Mouse (Mus musculus) embryonic facial prominence, embryonic 14.5 days (tissue): ENCODE measurements at regions not wholly inside any gene's neighbourhood (a gene's known extent, or its start where the extent isn't known, plus 50 kb on each side); places are given as distances from the start of the nearest gene placed in this dataset.

Source experiments
- ATAC-seq: fragments of 200-750 bp; cut with Nextera tagmentation; 2 replicates; pipeline ENCODE4 v1.8.0; 2017; ENCODE audit warnings: low read depth, moderate number of reproducible peaks, moderate TSS enrichment
- DNase-seq: peaks from one replicate; pipeline ENCODE4 v3.0.0-alpha.2; 2015; ENCODE audit warnings: low spot score
- H3K27ac ChIP-seq: fragments of 300-500 bp; sonication (generic); replicated peaks from 2 replicates; pipeline ENCODE4 v1.5.1; 2014; ENCODE audit warnings: low read depth, mild to moderate bottlenecking, low read length, moderate library complexity
- H3K27me3 ChIP-seq: fragments of 300-500 bp; sonication (generic); replicated peaks from 2 replicates; pipeline ENCODE4 v1.6.1; 2014; ENCODE audit warnings: low read length; ENCODE audit not compliant: control insufficient read depth, insufficient read depth
- H3K36me3 ChIP-seq: fragments of 300-500 bp; sonication (generic); 2 replicates; pipeline ENCODE4 v1.6.1; 2014; ENCODE audit warnings: low read length, mixed read lengths; ENCODE audit not compliant: control insufficient read depth, insufficient read depth
- H3K4me1 ChIP-seq: fragments of 300-500 bp; sonication (generic); 2 replicates; pipeline ENCODE4 v1.6.1; 2014; ENCODE audit warnings: antibody characterized with exemption, low read length; ENCODE audit not compliant: control insufficient read depth, insufficient read depth
- H3K4me2 ChIP-seq: fragments of 300-500 bp; sonication (generic); 2 replicates; pipeline ENCODE4 v1.6.1; 2014; ENCODE audit warnings: low read depth, mild to moderate bottlenecking, low read length, moderate library complexity, mixed read lengths
- H3K4me3 ChIP-seq: fragments of 300-500 bp; sonication (generic); 2 replicates; pipeline ENCODE4 v1.5.1; 2014; ENCODE audit warnings: low read depth, mild to moderate bottlenecking, low read length
- H3K9ac ChIP-seq: fragments of 300-500 bp; sonication (generic); 2 replicates; pipeline ENCODE4 v1.6.1; 2014; ENCODE audit warnings: low read depth, mild to moderate bottlenecking, low read length, moderate library complexity, mixed read lengths
- H3K9me3 ChIP-seq: fragments of 300-500 bp; sonication (generic); 2 replicates; pipeline ENCODE4 v1.6.1; 2016; ENCODE audit warnings: low read length; ENCODE audit not compliant: control insufficient read depth
- WGBS: fragments of 180-500 bp; shearing (Covaris S2); extraction: QIAGEN DNeasy Blood & Tissue Kit; methylation state at CpG from one replicate; pipeline ENCODE4 v1.1.7; 2014; 5-methylcytosine and 5-hydroxymethylcytosine counted together

DNA sequence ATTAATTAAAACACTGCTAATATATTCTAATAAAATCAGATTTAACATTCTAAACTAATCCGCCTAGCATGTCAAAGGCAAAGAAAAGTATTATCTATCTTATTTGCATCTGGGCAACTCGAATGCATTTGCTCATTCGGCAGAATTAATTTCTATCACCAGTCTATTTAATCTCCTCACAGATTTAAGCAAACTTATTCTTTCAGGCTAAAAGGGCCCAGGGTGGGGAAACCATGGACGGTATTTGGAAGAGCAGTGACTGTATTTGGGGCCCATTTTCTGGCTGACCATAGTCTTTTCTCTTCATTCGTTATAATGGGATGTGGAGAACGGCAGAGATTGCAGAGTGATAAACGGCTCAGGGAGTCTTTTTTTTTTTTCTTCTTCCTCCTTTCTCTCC lies 423.5 kb upstream of the Ubash3b start:
- Histone ChIP-seq H3K4me1 (peaks cover 28% of the 10 kb centered on the region), H3K9ac (peak overlapping the region; percentile 96), H3K27me3 (no peaks in the 10 kb centered on the region), H3K4me2 (peak overlapping the region; percentile 73), H3K36me3 (peaks cover 42% of the 10 kb centered on the region), H3K27ac (peak overlapping the region; percentile 100), H3K4me3 (peak overlapping the region; percentile 77), H3K9me3 (no peaks in the 10 kb centered on the region)
- ATAC-seq (no peak), DNase-seq (no peak)
- 10% methylated on average over 7 of the region's 7 CpGs for WGBS

DNA sequence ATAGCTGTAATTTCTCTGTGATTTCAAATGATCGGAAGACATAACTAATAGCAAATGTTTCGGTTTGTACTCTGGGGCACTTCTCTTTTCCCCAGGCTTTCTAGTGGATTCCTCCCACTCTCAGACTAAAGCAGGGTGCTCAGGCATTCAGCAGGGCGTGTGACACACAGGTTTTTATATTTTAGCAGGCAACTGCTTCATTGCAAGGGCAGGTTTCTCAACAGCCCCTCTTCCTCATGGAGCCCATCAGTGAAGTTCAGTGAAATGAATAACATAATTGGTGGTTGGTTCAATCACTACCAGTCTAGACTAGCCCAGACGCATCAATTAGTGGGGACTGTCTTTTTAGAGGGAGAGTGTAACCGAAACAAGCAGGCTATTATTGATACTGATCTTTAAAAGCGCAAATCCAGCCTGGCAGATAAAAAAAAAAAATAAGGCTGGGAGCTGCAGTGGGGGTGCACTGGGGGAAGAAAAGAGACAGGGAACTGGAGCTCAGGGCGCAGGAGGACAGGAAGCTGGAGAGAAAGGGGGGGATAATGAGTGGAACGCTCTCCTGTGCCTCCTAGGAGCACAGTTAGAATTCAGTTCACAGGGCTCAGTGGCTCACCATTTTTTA lies 422.3 kb upstream of the Ubash3b start:
- Histone ChIP-seq H3K4me3 (peak overlapping the region; percentile 77), H3K27ac (peak overlapping the region; percentile 100), H3K4me1 (peaks cover 20% of the 10 kb centered on the region), H3K4me2 (peak overlapping the region; percentile 73), H3K9ac (peak overlapping the region; percentile 96), H3K27me3 (no peaks in the 10 kb centered on the region), H3K9me3 (no peaks in the 10 kb centered on the region), H3K36me3 (peaks cover 31% of the 10 kb centered on the region)
- ATAC-seq (peak; percentile 20; the same call in 1 of the 2 replicates), DNase-seq (peak; percentile 85)
- 6% methylated on average over 8 of the region's 8 CpGs for WGBS

DNA sequence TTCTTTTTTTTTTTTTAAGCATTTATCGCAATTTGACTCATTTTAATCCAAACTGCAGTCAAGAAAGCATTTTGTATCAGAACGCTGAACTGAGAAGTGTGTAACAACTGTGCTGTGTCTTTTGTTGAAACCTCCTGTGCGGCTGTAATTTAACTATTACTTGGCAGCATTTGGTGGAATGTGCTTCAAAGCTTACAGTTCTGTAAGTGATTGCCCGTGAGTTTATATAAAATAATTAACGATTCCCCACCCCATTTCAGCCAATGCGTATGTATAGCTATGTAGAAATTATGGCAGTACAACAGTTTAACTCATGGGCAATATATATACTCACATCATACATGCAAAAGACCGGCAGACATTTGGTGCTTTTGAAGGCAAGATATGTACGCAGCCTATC lies 421.8 kb upstream of the Ubash3b start:
- Histone ChIP-seq H3K9ac (peak overlapping the region; percentile 96), H3K4me3 (peak overlapping the region; percentile 77), H3K9me3 (no peaks in the 10 kb centered on the region), H3K27me3 (no peaks in the 10 kb centered on the region), H3K27ac (peak overlapping the region; percentile 100), H3K36me3 (peaks cover 26% of the 10 kb centered on the region), H3K4me2 (peak overlapping the region; percentile 73), H3K4me1 (peaks cover 20% of the 10 kb centered on the region)
- DNase-seq (peak; percentile 49), ATAC-seq (no peak)
- WGBS = 10% methylated on average over 8 of the region's 8 CpGs

DNA sequence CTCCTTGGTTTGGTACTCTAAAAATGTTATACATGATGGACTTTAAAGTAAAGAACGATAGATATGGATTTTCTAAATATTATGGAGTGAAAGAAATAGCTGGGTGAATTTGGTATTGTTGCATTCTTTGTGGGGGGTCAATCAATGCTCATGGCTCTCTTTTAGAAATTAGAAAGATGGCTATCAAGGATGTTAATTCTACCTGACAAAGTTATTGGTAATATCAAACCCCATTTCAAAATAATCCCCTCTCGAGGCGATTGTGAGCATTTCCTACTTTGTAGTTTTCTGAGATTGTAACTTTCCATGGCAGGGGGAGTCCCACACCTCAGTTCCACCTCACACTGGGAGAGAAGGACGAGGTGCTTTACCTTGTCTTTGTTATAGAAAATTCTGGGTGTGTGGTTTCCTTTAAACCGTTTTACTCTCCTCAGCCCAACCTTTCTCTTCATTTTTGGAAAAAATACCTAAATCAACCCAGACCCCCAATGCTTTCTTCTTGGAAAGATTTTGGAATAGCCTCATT lies 421.3 kb upstream of the Ubash3b start:
- Histone ChIP-seq H3K36me3 (peaks cover 22% of the 10 kb centered on the region), H3K27me3 (no peaks in the 10 kb centered on the region), H3K9ac (peak overlapping the region; percentile 96), H3K4me1 (peaks cover 21% of the 10 kb centered on the region), H3K27ac (peak overlapping the region; percentile 100), H3K9me3 (no peaks in the 10 kb centered on the region), H3K4me2 (peak overlapping the region; percentile 73), H3K4me3 (peak overlapping the region; percentile 77)
- WGBS = 6% methylated on average over 5 of the region's 5 CpGs
- DNase-seq (no peak), ATAC-seq (no peak)

DNA sequence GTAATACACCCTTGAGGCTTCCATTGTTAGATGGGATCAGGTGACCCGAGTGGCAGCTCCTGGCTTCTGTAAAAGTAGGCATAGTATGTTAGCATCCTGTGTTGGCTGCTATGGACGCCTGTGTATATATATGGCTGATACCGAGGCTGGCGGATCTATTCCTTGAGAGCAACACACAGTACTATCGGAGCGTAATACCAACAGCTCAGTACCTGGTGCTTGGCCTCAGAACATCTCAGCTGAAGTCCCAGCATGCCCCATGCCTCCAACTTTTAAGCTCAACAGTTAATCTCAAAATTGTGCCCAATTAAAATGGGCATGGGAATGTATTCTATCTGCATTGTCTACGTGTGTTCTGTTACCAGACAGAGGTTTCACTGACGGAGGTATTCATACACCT lies 420.7 kb upstream of the Ubash3b start:
- no peaks in the 10 kb centered on the region for H3K27me3 ChIP-seq
- no peak for ATAC-seq
- no peaks in the 10 kb centered on the region for H3K9me3 ChIP-seq
- H3K4me3 ChIP-seq = peak overlapping the region; percentile 77
- H3K4me2 ChIP-seq = peak overlapping the region; percentile 73
- WGBS = 7% methylated on average over 8 of the region's 8 CpGs
- H3K36me3 ChIP-seq = peaks cover 16% of the 10 kb centered on the region; the same call in 1 of the 2 replicates
- peaks cover 20% of the 10 kb centered on the region for H3K4me1 ChIP-seq
- H3K27ac ChIP-seq = peak overlapping the region; percentile 100
- DNase-seq = peak; percentile 80
- H3K9ac ChIP-seq = peak overlapping the region; percentile 96

DNA sequence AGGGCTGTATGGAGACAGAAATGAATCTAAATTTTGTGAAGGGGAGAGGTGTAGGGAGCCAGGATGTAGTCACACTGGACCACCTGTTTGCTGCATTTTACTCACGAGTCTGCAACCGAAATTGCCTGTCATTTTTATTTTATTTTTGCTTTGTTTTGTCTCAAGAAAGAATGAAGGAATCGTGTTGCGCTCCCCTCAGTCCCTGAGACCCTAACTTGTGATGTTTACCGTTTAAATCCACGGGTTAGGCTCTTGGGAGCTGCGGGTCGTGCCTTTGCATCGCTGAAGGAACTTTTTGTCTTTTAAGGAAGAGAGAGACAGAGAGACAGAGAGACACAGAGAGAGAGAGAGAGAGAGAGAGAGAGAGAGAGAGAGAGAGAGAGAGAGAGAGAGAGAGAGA lies 420.2 kb upstream of the Ubash3b start:
- no peak for ATAC-seq
- 3% methylated on average over 9 of the region's 9 CpGs for WGBS
- no peaks in the 10 kb centered on the region for H3K9me3 ChIP-seq
- H3K36me3 ChIP-seq = peaks cover 12% of the 10 kb centered on the region; the same call in 1 of the 2 replicates
- H3K9ac ChIP-seq = peak overlapping the region; percentile 96
- peak overlapping the region; percentile 100 for H3K27ac ChIP-seq
- H3K4me3 ChIP-seq = peak overlapping the region; percentile 77
- H3K4me1 ChIP-seq = peaks cover 18% of the 10 kb centered on the region
- H3K27me3 ChIP-seq = no peaks in the 10 kb centered on the region
- peak overlapping the region; percentile 73 for H3K4me2 ChIP-seq
- DNase-seq = no peak

DNA sequence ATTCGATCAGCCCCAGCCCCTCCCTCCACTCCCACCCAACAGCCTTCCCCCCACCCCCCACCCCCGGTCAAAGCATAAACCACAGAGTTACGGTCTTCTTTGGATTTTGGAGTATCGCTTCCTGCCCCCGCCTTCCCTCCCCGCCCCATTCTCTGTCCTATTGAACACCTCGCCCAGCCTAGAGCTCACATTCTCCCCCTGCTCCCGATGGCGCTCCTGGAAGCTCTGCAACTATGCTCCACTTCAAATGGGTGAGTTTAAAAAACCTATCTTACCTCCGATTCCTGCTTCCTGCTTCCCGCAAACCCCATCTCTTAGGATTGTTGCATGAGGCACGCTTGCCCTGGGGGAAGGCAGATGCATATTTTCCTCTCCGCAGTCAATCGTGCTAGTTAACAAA lies 419.7 kb upstream of the Ubash3b start:
- peaks cover 6% of the 10 kb centered on the region; the same call in 1 of the 2 replicates for H3K36me3 ChIP-seq
- ATAC-seq = peak; percentile 56
- no peaks in the 10 kb centered on the region for H3K27me3 ChIP-seq
- H3K4me1 ChIP-seq = peaks cover 21% of the 10 kb centered on the region
- H3K27ac ChIP-seq = peak overlapping the region; percentile 100
- H3K9ac ChIP-seq = peak overlapping the region; percentile 96
- peak; percentile 89 for DNase-seq
- H3K4me3 ChIP-seq = peak overlapping the region; percentile 77
- no peaks in the 10 kb centered on the region for H3K9me3 ChIP-seq
- peak overlapping the region; percentile 73 for H3K4me2 ChIP-seq
- under 1% methylated on average over 14 of the region's 14 CpGs for WGBS

DNA sequence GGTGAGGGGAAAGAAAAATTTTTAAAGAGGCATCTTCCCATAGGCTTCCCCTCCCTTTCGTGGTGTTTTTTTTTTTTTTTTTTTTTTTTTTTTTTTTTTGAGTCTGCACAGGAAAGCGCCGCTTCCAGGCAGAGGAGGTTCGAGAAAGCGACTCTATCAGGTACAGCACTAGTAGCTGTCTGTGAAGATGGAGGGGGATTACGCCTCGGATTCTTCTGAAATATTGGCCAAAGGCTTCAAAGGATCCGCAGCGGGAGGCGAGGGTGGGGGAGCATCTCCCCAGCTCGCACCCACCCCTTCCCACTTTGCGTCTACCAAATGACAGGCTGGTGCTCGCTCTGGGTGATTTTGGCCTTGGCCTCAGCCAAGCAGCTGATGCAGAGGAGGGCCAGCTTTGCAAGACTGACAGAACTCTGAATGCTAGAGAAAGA lies 419.1 kb upstream of the Ubash3b start:
- Histone ChIP-seq H3K9ac (peak overlapping the region; percentile 96), H3K4me1 (peaks cover 27% of the 10 kb centered on the region), H3K4me3 (peak overlapping the region; percentile 77), H3K4me2 (peak overlapping the region; percentile 73), H3K27ac (peak overlapping the region; percentile 100), H3K27me3 (no peaks in the 10 kb centered on the region), H3K36me3 (peaks cover under 1% of the 10 kb centered on the region; the same call in 1 of the 2 replicates), H3K9me3 (no peaks in the 10 kb centered on the region)
- DNase-seq (peak; percentile 93), ATAC-seq (peak; percentile 62)
- WGBS = under 1% methylated on average over 13 of the region's 13 CpGs

DNA sequence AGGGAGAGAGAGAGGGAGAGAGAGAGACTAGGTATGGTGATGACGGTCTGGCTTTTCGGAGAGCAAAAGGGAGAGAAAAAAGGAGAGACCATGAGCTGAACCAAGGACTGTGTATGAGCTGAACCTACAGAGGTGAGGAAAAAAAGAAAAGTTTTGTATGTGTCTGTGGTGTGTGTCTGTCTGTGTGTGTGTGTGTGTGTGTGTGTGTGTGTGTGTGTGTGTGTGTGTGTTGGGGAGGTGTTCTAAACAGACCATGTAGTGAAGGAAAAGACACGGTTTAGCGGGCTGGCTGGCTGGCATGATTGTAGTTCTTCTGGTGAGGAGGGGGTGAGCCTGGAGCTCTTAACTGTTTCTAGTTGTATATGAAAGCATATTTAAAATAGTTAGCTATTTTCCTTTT lies 418.6 kb upstream of the Ubash3b start:
- Histone ChIP-seq H3K27me3 (no peaks in the 10 kb centered on the region), H3K9me3 (no peaks in the 10 kb centered on the region), H3K36me3 (no peaks in the 10 kb centered on the region), H3K4me3 (peak overlapping the region; percentile 77), H3K4me1 (peaks cover 27% of the 10 kb centered on the region), H3K27ac (peak overlapping the region; percentile 100), H3K9ac (peak overlapping the region; percentile 96), H3K4me2 (peak overlapping the region; percentile 73)
- WGBS = 0% methylated on average over 4 of the region's 4 CpGs
- ATAC-seq (no peak), DNase-seq (peak; percentile 50)
